Mouse (Mus musculus) forebrain, embryonic 15.5 days (tissue): ENCODE measurements at regions not wholly inside any gene's neighbourhood (a gene's known extent, or its start where the extent isn't known, plus 50 kb on each side); places are given as distances from the start of the nearest gene placed in this dataset.
A peak's percentile ranks its signal among the peaks of the same experiment; 100 is the strongest.

ENCODE experiments used
- ATAC-seq: fragments of 200-750 bp; cut with Nextera tagmentation; replicated peaks from 2 replicates; pipeline ENCODE4 v1.8.0; 2017; ENCODE audit warnings: mild to moderate bottlenecking, moderate TSS enrichment, moderate library complexity
- H3K27ac ChIP-seq: fragments of 300-500 bp; sonication (generic); replicated peaks from 2 replicates; pipeline ENCODE4 v1.5.1; 2015; ENCODE audit warnings: mild to moderate bottlenecking, inconsistent platforms
- H3K27me3 ChIP-seq: fragments of 300-500 bp; sonication (generic); 2 replicates; pipeline ENCODE4 v1.6.1; 2015; ENCODE audit warnings: inconsistent platforms
- H3K36me3 ChIP-seq: fragments of 300-500 bp; sonication (generic); 2 replicates; pipeline ENCODE4 v1.6.1; 2015; ENCODE audit warnings: mild to moderate bottlenecking, inconsistent platforms
- H3K4me1 ChIP-seq: fragments of 300-500 bp; sonication (generic); 2 replicates; pipeline ENCODE4 v1.6.1; 2015; ENCODE audit warnings: inconsistent platforms
- H3K4me2 ChIP-seq: fragments of 300-500 bp; sonication (generic); replicated peaks from 2 replicates; pipeline ENCODE4 v1.6.1; 2015; ENCODE audit warnings: mild to moderate bottlenecking, inconsistent platforms
- H3K4me3 ChIP-seq: fragments of 300-500 bp; sonication (generic); 2 replicates; pipeline ENCODE4 v1.5.1; 2015; ENCODE audit warnings: mild to moderate bottlenecking, inconsistent platforms
- H3K9ac ChIP-seq: fragments of 300-500 bp; sonication (generic); replicated peaks from 2 replicates; pipeline ENCODE4 v1.6.1; 2015; ENCODE audit warnings: mild to moderate bottlenecking, inconsistent platforms
- H3K9me3 ChIP-seq: fragments of 300-500 bp; sonication (generic); 2 replicates; pipeline ENCODE4 v1.6.1; 2016; ENCODE audit warnings: inconsistent platforms
- WGBS: fragments of 180-500 bp; shearing (Covaris S2); methylation state at CpG from one replicate; pipeline ENCODE4 v1.1.7; 2015; ENCODE audit warnings: mixed read lengths; 5-methylcytosine and 5-hydroxymethylcytosine counted together

DNA sequence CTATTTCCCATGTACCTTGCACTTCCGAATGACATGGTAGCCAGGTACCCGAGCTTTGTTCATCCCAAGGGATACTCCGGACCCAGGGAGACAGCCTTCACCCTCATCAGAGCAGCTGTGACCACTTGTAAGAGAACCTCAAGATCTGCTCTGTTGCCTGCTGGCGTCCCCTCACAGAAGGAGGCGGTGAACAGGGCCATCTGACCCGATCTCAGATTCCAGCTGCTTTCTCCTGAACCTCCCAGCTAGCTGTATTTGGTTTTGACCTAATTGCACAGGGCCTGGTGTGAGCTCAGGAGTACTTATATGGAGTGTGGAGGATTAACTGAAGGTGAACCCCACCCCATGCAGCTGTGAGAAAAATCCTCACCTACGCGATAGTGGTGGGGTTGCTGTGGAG is 344.5 kb upstream of the Fam19a5 start:
- no peak for ATAC-seq
- no peak overlapping the region for H3K9ac ChIP-seq
- H3K27me3 ChIP-seq = no peaks in the 10 kb centered on the region
- no peaks in the 10 kb centered on the region for H3K9me3 ChIP-seq
- 86% methylated on average over 8 of the region's 8 CpGs for WGBS
- no peaks in the 10 kb centered on the region for H3K36me3 ChIP-seq
- peaks cover 25% of the 10 kb centered on the region for H3K4me1 ChIP-seq
- no peak overlapping the region for H3K4me3 ChIP-seq
- H3K4me2 ChIP-seq = no peak overlapping the region
- H3K27ac ChIP-seq = no peak overlapping the region

DNA sequence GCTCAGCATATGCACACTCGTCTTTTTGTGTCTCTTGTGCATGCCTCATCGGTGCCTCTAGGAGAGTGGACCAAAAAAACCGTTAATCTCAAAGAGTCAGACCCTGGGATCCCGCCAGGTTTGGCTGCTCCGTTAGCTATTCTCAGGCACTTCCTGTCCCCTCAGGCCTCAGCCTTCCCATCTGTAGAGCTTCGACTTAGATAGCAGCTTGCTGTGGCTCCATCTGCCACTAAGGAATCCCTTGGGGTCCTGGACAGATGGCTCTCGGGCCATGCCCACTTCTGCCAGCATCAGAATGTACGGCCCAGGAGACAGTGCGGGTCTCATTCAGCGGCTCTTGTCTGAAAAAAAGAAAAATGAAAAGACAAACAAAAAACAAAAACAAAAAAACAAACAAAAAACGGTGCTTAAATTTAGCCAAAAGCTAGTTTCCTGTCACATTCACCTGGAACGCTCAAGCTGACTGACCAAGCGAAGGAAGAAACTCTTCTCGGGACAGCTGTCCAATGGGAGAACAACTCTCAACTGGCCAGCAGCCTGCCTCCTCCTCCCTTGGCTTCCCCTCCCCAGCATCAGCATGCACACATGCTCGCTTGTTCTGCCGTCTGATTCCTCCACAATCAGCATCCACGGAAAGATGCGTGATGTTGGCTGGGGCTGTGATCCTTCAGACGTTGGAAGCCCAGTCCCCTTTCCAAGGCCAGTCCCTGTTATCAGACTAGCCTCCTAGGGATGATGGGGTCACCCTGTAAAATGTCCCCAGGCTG is 343.6 kb upstream of the Fam19a5 start:
- Histone ChIP-seq H3K4me1 (peaks cover 25% of the 10 kb centered on the region), H3K27ac (no peak overlapping the region; the same call in 1 of the 2 replicates), H3K9me3 (no peaks in the 10 kb centered on the region), H3K4me3 (no peak overlapping the region), H3K9ac (no peak overlapping the region), H3K36me3 (no peaks in the 10 kb centered on the region), H3K27me3 (no peaks in the 10 kb centered on the region), H3K4me2 (no peak overlapping the region)
- peak; percentile 67 for ATAC-seq
- 49% methylated on average over 19 of the region's 19 CpGs for WGBS

DNA sequence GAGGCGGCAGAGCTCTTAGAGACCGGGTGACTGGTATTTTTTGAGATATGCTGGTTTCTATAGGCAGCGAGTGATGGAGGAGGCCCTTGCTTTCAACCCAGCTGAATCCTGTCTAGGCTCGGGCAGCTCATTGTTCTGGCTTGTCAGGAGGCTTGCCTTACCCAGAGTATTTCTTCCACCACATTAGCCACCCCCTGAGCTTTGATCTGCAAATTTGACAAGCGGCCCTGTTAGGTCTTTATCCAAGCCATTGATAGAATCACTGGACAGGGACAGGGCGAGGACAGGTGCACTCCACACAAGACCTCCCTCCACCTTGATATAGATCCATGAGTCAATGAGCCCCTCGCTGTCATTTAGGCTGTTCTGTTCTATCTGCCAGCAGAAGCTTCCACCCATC is 343.0 kb upstream of the Fam19a5 start:
- Histone ChIP-seq H3K4me2 (no peak overlapping the region), H3K36me3 (no peaks in the 10 kb centered on the region), H3K9me3 (no peaks in the 10 kb centered on the region), H3K9ac (no peak overlapping the region), H3K4me1 (peaks cover 25% of the 10 kb centered on the region), H3K4me3 (no peak overlapping the region), H3K27ac (no peak overlapping the region; the same call in 1 of the 2 replicates), H3K27me3 (no peaks in the 10 kb centered on the region)
- 18% methylated on average over 7 of the region's 7 CpGs for WGBS
- no peak for ATAC-seq

DNA sequence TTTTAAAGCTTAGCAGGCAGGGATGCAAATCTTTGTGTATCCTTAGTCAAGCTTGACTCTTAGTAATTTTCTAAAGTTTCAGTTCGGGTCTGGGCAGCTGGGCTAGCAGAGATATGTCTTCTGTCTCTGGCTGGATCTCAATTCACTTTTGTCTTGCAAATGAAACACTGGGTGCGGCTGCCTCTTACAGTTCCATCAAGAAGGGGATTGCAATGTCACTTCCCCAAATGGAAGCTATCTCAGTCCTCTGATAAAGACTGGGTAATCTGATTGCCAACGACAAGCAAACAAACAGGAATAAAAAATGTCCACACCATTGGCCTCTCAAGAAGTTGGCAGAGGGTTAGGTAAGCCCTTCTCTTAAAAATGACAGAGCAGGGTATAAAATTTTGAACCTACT is 314.1 kb upstream of the Fam19a5 start:
- Histone ChIP-seq H3K4me1 (no peaks in the 10 kb centered on the region), H3K27me3 (no peaks in the 10 kb centered on the region)

DNA sequence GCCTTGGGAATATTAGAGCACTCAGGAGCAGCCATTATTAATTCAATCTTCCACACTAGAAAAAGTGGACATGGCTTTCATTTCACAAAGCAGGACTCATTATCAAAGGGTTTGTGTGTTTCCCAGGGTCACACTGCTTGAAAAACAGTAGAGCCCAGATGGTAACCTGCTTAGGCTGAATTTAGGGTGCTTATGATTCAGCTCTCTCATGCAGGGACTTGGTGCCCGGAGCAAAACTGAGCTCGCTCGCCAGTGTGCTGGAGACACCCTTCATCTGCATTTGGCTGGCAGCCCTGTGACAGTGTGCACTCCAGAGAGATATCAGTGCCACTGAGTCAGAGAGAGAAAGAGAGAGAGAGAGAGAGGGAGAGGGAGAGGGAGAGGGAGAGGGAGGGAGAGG is 308.0 kb upstream of the Fam19a5 start:
- WGBS = 22% methylated on average over 3 of the region's 3 CpGs
- no peaks in the 10 kb centered on the region for H3K36me3 ChIP-seq
- H3K27ac ChIP-seq = no peak overlapping the region

More for the DNA sequence above, 314.1 kb upstream of the Fam19a5 start:
- H3K9me3 ChIP-seq = no peaks in the 10 kb centered on the region
- 72% methylated on average over 3 of the region's 3 CpGs for WGBS
- H3K4me3 ChIP-seq = no peak overlapping the region
- ATAC-seq = no peak
- no peak overlapping the region for H3K27ac ChIP-seq
- H3K9ac ChIP-seq = no peak overlapping the region
- H3K36me3 ChIP-seq = no peaks in the 10 kb centered on the region
- H3K4me2 ChIP-seq = no peak overlapping the region

DNA sequence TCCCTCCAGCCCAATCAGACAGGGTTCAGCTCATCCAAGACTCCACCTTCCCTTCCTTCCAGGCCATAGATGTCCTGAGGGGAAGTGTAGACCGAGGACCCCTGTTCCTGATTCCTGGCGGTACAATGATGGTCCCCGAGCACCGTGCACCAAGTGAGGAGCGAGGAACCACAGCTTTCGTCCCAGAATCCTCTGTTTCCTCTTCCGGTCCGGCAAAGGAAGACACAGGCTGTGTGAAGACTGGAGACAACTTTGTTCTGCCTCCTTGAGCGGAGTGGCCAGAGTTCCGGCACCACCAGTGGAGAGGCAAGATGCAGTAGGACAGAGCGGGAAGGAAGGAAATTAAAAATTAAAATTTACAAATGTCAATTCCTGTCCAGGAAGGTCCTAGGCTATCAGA is 305.0 kb upstream of the Fam19a5 start:
- Histone ChIP-seq H3K9ac (no peak overlapping the region), H3K36me3 (no peaks in the 10 kb centered on the region), H3K4me3 (no peak overlapping the region), H3K9me3 (no peaks in the 10 kb centered on the region), H3K27me3 (no peaks in the 10 kb centered on the region), H3K27ac (no peak overlapping the region), H3K4me2 (no peak overlapping the region), H3K4me1 (no peaks in the 10 kb centered on the region)
- WGBS = 95% methylated on average over 11 of the region's 11 CpGs
- ATAC-seq = no peak

More for the DNA sequence above, 308.0 kb upstream of the Fam19a5 start:
- Histone ChIP-seq H3K9me3 (no peaks in the 10 kb centered on the region), H3K4me3 (no peak overlapping the region), H3K9ac (no peak overlapping the region), H3K4me1 (no peaks in the 10 kb centered on the region), H3K4me2 (no peak overlapping the region), H3K27me3 (no peaks in the 10 kb centered on the region)
- ATAC-seq = no peak

DNA sequence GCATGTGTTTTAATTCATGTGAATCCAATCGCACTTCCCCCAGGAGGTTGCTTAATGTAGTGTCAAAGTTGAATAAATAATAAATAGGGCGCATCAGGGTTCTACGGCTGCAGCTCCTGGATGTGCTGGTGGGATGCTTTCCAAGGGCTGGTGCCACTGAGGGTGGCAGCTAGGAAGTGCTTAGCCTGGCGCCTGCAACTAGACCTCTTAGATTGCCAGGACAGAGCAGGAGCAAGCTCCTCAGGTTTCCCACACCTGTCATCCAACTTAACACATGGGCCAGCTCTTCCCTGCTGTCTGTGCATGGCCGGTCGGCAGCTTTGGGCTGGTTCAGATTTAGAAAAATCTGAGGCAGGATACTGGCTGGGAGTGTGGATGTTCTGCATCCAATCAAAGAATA is 282.6 kb upstream of the Fam19a5 start:
- Histone ChIP-seq H3K9me3 (no peaks in the 10 kb centered on the region), H3K4me2 (no peak overlapping the region), H3K27ac (no peak overlapping the region), H3K9ac (no peak overlapping the region), H3K27me3 (no peaks in the 10 kb centered on the region), H3K36me3 (no peaks in the 10 kb centered on the region), H3K4me3 (no peak overlapping the region), H3K4me1 (no peaks in the 10 kb centered on the region)
- ATAC-seq = no peak
- WGBS = 94% methylated on average over 6 of the region's 6 CpGs

DNA sequence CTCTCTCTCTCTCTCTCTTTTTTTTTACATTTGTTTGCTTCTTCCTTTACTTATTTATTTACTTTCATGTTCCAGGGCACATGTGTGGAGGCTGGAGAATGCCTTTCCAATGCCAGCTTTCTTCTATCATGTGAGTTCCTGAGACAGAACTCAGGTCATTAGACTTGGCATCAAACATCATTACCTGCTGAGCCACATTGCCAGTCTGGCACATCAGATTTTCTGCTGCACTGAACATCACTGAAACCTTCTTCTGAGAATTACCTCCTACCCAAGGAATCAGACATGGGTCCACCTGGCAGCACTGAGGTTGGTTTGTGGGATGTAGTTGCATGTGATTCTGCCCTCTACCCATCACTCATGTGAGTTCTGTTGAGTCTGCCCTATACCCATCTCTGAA is 279.2 kb upstream of the Fam19a5 start:
- ATAC-seq = no peak
- H3K27me3 ChIP-seq = no peaks in the 10 kb centered on the region
- no peak overlapping the region for H3K27ac ChIP-seq

DNA sequence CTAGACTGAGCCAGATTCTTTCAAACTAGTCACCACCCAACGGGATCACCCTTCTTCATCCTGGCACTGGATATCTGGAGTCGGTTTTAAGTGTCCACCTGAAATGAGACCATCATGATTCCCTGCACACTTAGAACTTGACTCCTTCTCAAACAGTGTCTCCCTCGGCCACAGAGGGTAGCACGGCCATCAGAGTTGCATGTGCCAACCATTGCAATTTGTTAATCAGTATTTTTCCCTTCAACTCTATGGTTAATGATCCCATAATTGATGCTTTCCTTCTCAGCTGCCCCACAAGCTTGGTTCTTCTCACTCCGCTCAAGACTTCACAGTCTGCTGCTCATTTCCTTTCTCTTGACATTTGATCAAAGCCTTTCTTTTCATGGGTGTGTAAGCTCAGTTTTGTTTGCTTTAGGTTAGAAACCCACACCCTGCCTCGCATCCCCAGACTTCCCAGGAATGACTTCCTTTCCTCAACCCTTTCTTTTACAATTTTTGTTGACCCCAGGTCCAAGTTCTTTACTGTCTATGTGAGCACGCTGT is 253.0 kb upstream of the Fam19a5 start:
- Histone ChIP-seq H3K4me3 (no peak overlapping the region), H3K4me1 (no peaks in the 10 kb centered on the region), H3K9ac (no peak overlapping the region), H3K9me3 (no peaks in the 10 kb centered on the region), H3K4me2 (no peak overlapping the region), H3K27me3 (no peaks in the 10 kb centered on the region), H3K27ac (no peak overlapping the region), H3K36me3 (no peaks in the 10 kb centered on the region)
- WGBS = 81% methylated on average over 7 of the region's 7 CpGs
- no peak for ATAC-seq

More for the DNA sequence above, 279.2 kb upstream of the Fam19a5 start:
- no peaks in the 10 kb centered on the region for H3K36me3 ChIP-seq
- H3K4me2 ChIP-seq = no peak overlapping the region
- H3K4me1 ChIP-seq = no peaks in the 10 kb centered on the region
- H3K9ac ChIP-seq = no peak overlapping the region
- no peaks in the 10 kb centered on the region for H3K9me3 ChIP-seq
- no peak overlapping the region for H3K4me3 ChIP-seq

DNA sequence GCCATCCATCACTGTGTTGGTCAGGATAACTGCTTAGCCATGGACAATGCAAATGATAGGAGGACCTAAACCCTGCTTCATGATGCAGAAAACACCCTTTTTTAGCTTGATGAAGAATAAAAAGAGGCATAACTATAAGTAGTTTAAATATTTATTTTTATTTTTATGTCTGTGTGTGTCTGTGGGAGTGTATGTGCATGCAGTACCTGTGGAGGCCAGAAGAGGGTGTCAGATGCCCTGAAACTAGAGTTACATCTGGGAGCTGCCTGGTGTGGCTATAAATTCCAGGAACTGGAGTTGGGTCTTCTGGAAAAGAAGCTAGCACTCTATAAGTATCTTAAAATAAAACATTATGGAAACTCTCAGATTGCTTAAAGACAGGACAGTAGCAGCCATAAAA is 224.2 kb upstream of the Fam19a5 start:
- no peak overlapping the region for H3K4me2 ChIP-seq
- no peak overlapping the region for H3K9ac ChIP-seq
- no peaks in the 10 kb centered on the region for H3K27me3 ChIP-seq
- H3K36me3 ChIP-seq = no peaks in the 10 kb centered on the region
- H3K27ac ChIP-seq = no peak overlapping the region
- ATAC-seq = no peak
- H3K4me1 ChIP-seq = no peaks in the 10 kb centered on the region
- no peak overlapping the region for H3K4me3 ChIP-seq
- H3K9me3 ChIP-seq = no peaks in the 10 kb centered on the region

DNA sequence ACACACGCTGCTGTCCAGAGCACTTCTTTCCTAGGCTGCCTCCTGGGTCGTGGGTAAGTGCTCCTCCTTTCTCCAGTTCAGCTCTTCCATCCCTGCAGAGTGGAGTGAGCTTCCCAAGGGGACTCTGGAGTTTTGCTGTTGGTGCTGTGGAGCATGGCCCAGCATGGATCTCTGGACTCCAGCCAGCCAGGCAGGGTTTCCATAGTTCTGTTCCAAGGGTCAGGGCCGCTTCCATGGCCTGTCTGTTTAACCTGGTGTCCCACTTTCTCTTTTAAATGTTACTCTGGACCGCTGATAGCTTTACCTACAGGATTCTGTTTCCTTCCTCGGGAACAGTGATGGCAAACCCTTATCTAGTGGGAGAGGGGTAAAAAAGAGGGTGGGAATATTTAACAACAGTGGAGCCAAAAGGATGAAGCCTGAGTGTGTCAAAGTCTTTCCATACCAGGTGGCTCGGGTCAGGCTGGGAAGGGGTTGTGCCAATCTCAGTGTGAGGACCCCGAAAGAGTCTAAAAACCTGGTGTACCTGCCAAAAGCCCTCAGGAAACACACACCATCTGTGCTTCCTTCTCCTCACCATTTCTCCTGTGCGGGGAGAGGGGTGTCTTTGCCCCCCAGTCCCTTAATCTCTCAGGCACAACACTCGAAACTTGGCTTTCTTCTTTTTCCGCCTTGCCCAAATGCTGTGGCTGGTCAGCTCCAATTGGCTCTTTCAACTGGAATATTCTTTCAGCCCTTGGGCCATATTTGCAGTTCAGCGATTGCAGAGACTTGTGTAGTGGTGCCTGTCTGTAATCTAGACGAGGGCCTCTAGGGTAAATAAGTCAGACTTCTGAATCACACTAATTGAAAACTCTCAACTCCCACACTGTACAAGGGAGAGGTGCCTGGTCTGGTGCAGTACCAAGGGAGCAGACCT is 222.8 kb upstream of the Fam19a5 start:
- Histone ChIP-seq H3K27ac (no peak overlapping the region), H3K4me2 (no peak overlapping the region), H3K9ac (no peak overlapping the region), H3K4me1 (no peaks in the 10 kb centered on the region), H3K9me3 (no peaks in the 10 kb centered on the region), H3K27me3 (no peaks in the 10 kb centered on the region), H3K36me3 (no peaks in the 10 kb centered on the region), H3K4me3 (no peak overlapping the region)
- no peak for ATAC-seq
- 61% methylated on average over 12 of the region's 12 CpGs for WGBS

DNA sequence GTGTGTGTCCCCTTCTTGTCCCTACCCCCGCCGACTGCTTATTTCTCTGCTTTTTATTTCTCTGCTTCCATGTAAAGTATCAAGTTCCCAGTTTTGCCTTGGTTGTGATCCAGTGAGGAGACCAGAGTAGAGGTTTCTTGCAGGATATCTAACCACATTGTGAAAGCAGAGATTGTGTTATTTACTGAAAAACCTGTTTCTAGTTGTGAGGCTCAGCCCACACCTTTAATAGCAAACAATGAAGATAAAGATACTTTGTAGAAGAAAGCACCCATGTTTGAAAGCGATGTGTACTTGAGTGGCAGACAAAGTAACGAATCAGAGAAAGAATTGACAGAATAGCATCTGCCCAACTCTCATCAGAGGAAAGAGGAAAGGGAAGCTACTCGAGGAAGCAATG is 218.7 kb upstream of the Fam19a5 start:
- no peak overlapping the region for H3K27ac ChIP-seq
- no peak overlapping the region for H3K4me2 ChIP-seq
- H3K9me3 ChIP-seq = no peaks in the 10 kb centered on the region
- H3K9ac ChIP-seq = no peak overlapping the region
- H3K36me3 ChIP-seq = no peaks in the 10 kb centered on the region
- no peak for ATAC-seq
- no peak overlapping the region for H3K4me3 ChIP-seq
- WGBS = 81% methylated on average over 5 of the region's 5 CpGs
- H3K27me3 ChIP-seq = no peaks in the 10 kb centered on the region
- no peaks in the 10 kb centered on the region for H3K4me1 ChIP-seq
